Mouse (Mus musculus) bone marrow macrophage, adult 2 months (primary cell): ENCODE results near the gene Ppp2r5b.

Experiments used
- CTCF ChIP-seq: IDR thresholded peaks from 2 replicates; pipeline ENCODE4 v1.5.1; 2012; ENCODE audit warnings: low read depth, mild to moderate bottlenecking, low read length, moderate library complexity
- POLR2A ChIP-seq: IDR thresholded peaks from 2 replicates; pipeline ENCODE4 v1.6.1; 2012; ENCODE audit warnings: mild to moderate bottlenecking, low read depth, low read length, borderline replicate concordance

DNA sequence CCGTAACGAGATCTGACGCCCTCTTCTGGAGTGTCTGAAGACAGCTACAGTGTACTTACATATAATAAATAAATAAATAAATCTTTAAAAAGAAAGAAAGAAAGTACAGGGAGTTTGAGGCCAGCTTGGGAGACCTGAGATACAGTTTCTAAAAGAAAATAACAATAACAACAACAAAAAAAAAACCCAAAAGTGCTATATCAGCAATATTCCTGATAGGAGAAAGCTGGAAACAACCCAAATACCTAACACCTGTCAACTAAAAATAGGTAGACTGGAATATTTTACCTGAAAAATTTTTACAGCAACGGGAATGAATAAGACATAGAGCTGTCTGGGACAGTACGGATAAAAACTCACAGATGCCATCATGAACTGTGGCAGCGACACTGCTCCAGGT, 56.9 kb downstream of the Ppp2r5b start:
- TF ChIP-seq POLR2A: no peak
- TF ChIP-seq CTCF: no peak
